Mouse (Mus musculus): ENCODE data around the gene Zfp296. TPM values are rescaled to one million over a fixed set of nuclear protein-coding genes. Genes with fewer than 3 reads are reported as not detected.

Gene Zfp296
- polyA plus RNA-seq, 1 experiment from 2014 or later = 0.57 TPM

GRCm38 (mm10) chr7:19569647-19570046 is 7.4 kb upstream of the Zfp296 start:
- Histone ChIP-seq H3K27ac (ENCODE audit: low read length) (no peak overlapping the region), H3K9me3 (ENCODE audit: control insufficient read depth, low read length) (no peaks in the 10 kb centered on the region; the same call in 1 of the 2 replicates), H3K36me3 (ENCODE audit: control insufficient read depth, insufficient read depth, low read length) (peaks cover 27% of the 10 kb centered on the region), H3K4me3 (ENCODE audit: low read length) (no peak overlapping the region), H3K4me2 (ENCODE audit: low read depth, low read length) (no peak overlapping the region), H3K9ac (ENCODE audit: low read length) (no peak overlapping the region), H3K4me1 (replicated peaks; ENCODE audit: control insufficient read depth, insufficient read depth, low read length) (peaks cover 16% of the 10 kb centered on the region), H3K27me3 (ENCODE audit: control insufficient read depth, insufficient read depth, low read depth, low read length) (no peaks in the 10 kb centered on the region)
- no peak for ATAC-seq (ENCODE audit: low read depth)
- WGBS = 86% methylated on average over 3 of the region's 3 CpGs

DNA sequence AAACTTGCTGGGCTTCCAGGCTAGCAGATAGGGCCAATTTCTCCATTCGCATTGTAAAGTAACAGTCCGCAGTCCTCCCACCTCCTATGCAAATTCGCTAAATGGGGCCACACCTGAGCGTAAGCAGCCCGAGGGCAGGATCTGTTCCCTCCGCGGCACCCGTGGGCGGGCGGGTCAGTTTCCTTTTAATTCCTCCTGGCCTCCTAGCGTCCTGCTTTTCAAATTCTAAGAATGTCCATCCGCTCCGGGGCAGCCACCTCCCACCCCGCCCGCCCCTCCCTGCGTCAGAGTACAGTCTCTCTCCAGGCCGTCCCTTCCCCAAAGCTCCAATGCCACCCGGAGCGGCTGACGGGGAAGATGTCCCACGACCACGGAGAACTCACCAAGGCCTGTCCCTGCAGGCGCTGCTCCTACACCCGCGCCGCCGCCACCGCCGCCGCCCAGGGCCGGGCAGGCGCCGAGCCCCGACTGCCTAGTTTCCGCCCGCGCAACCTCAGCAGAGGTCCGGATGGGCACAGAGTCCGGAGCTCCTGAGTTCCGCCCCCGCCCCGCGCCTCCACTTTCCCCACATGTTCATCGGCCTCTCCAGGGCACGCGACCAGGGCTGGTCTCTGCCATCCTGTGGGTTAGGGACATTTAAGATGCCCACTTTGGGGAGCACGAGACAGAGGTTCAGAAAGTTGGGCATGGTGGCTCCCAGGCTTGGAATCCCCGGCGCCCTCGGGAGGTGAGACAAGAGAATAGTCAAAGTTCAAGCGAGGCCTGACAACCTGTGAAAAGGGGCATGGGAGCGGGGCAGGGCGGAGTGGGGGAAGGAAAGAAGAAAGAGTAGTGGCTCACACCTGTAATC is 3.9 kb upstream of the Zfp296 start:
- WGBS = under 1% methylated on average over 52 of the region's 53 CpGs
- Histone ChIP-seq H3K9ac (ENCODE audit: low read length) (peak overlapping the region; percentile 91), H3K4me2 (ENCODE audit: low read depth, low read length) (peak overlapping the region; percentile 78), H3K36me3 (ENCODE audit: control insufficient read depth, insufficient read depth, low read length) (peaks cover 13% of the 10 kb centered on the region), H3K4me3 (ENCODE audit: low read length) (peak overlapping the region; percentile 92), H3K27me3 (ENCODE audit: control insufficient read depth, insufficient read depth, low read depth, low read length) (peaks cover 19% of the 10 kb centered on the region), H3K4me1 (replicated peaks; ENCODE audit: control insufficient read depth, insufficient read depth, low read length) (peaks cover 25% of the 10 kb centered on the region), H3K27ac (ENCODE audit: low read length) (peak overlapping the region; percentile 93), H3K9me3 (ENCODE audit: control insufficient read depth, low read length) (no peaks in the 10 kb centered on the region)
- ATAC-seq (ENCODE audit: low read depth) = peak; percentile 90

DNA sequence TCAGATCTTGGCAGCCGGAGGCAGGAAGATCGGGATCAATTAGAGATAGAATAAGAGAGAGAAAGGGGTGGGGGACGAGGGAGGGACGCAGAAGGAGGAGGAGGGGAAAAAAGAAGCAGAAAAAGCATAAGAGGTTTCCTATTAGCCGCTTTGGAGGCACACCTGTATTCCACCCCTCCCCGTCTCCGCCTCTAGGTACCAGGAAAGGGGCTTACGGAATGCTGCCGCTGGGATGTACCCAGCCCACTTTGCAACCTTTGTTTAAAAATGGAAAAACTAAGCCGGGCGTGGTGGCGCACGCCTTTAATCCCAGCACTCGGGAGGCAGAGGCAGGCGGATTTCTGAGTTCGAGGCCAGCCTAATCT is 3.3 kb upstream of the Zfp296 start:
- WGBS = 14% methylated on average over 16 of the region's 16 CpGs

GRCm38 (mm10) chr7:19575559-19575958 is 1.5 kb upstream of the Zfp296 start:
- H3K9ac ChIP-seq (ENCODE audit: low read length) = no peak overlapping the region
- H3K27ac ChIP-seq (ENCODE audit: low read length) = no peak overlapping the region
- WGBS = 57% methylated on average over 3 of the region's 3 CpGs
- peaks cover 25% of the 10 kb centered on the region for H3K4me1 ChIP-seq (replicated peaks; ENCODE audit: control insufficient read depth, insufficient read depth, low read length)
- no peak overlapping the region for H3K4me2 ChIP-seq (ENCODE audit: low read depth, low read length)
- no peaks in the 10 kb centered on the region for H3K9me3 ChIP-seq (ENCODE audit: control insufficient read depth, low read length)
- H3K27me3 ChIP-seq (ENCODE audit: control insufficient read depth, insufficient read depth, low read depth, low read length) = peaks cover 19% of the 10 kb centered on the region
- no peak for ATAC-seq (ENCODE audit: low read depth)
- peaks cover 3% of the 10 kb centered on the region; the same call in 1 of the 2 replicates for H3K36me3 ChIP-seq (ENCODE audit: control insufficient read depth, insufficient read depth, low read length)
- H3K4me3 ChIP-seq (ENCODE audit: low read length) = no peak overlapping the region

More for the DNA sequence above, 3.3 kb upstream of the Zfp296 start:
- H3K27ac ChIP-seq (ENCODE audit: low read length) = peak overlapping the region; percentile 93
- peaks cover 19% of the 10 kb centered on the region for H3K27me3 ChIP-seq (ENCODE audit: control insufficient read depth, insufficient read depth, low read depth, low read length)
- H3K36me3 ChIP-seq (ENCODE audit: control insufficient read depth, insufficient read depth, low read length) = peaks cover 13% of the 10 kb centered on the region
- peaks cover 25% of the 10 kb centered on the region for H3K4me1 ChIP-seq (replicated peaks; ENCODE audit: control insufficient read depth, insufficient read depth, low read length)
- H3K4me3 ChIP-seq (ENCODE audit: low read length) = peak overlapping the region; percentile 92
- peak overlapping the region; percentile 91 for H3K9ac ChIP-seq (ENCODE audit: low read length)
- H3K9me3 ChIP-seq (ENCODE audit: control insufficient read depth, low read length) = no peaks in the 10 kb centered on the region
- peak; percentile 13; the same call in 1 of the 2 replicates for ATAC-seq (ENCODE audit: low read depth)
- peak overlapping the region; percentile 78 for H3K4me2 ChIP-seq (ENCODE audit: low read depth, low read length)

DNA sequence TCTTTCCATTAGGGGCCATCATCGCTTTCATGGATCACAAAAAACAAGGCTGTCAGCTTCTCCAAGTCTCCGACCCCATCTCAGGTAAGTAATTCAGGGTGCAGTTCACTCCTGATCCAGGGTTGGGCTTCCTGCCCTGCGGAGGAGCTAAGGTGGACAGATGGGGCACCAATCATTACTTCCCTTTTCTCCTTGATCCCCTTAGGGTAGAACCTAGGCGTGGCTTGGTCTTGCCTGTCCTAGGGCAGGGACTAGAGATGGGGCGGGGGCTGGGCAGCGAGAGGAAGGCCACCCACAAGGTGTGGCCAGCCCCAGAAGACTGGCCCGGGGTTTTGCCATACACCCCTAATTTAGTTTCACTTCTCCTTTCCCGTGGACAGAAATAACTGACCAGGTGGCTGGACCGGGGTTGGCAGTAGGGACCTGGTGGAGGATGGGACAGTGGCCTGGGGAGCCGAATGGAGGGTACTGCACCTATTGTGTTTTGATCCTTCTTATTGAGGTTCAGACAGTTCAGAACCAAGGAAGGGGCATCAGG is 859 bp downstream of the Zfp296 start:
- WGBS = 16% methylated on average over 10 of the region's 10 CpGs
- peak overlapping the region; percentile 45 for H3K9ac ChIP-seq (ENCODE audit: low read length)
- peaks cover 4% of the 10 kb centered on the region; the same call in 1 of the 2 replicates for H3K36me3 ChIP-seq (ENCODE audit: control insufficient read depth, insufficient read depth, low read length)
- H3K4me1 ChIP-seq (replicated peaks; ENCODE audit: control insufficient read depth, insufficient read depth, low read length) = peaks cover 13% of the 10 kb centered on the region
- no peaks in the 10 kb centered on the region for H3K9me3 ChIP-seq (ENCODE audit: control insufficient read depth, low read length)
- peak overlapping the region; percentile 84 for H3K4me2 ChIP-seq (ENCODE audit: low read depth, low read length)
- H3K27ac ChIP-seq (ENCODE audit: low read length) = no peak overlapping the region
- H3K4me3 ChIP-seq (ENCODE audit: low read length) = peak overlapping the region; percentile 51
- no peak for ATAC-seq (ENCODE audit: low read depth)
- peaks cover 19% of the 10 kb centered on the region for H3K27me3 ChIP-seq (ENCODE audit: control insufficient read depth, insufficient read depth, low read depth, low read length)

DNA sequence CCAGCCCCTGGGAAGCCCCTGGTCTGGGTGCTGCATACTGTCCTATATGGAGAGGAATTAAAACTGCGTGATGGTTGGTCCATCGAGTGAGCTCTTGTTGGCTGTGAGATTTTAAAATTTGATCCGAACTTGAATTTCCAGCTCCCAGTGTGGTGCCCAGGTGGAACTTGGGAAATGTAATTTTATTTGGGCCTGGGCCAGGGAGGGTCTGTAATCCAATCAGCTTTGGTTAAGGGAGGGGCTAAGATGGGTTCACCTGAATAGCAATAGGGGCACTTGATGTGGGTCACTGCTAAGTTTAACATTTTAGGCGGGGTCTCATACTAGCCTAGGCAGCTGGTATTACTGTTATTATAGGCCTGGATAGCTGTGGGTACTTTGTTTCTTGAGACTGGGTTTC is 1.3 kb downstream of the Zfp296 start:
- Histone ChIP-seq H3K4me3 (ENCODE audit: low read length) (no peak overlapping the region), H3K4me2 (ENCODE audit: low read depth, low read length) (no peak overlapping the region), H3K4me1 (replicated peaks; ENCODE audit: control insufficient read depth, insufficient read depth, low read length) (peaks cover 13% of the 10 kb centered on the region), H3K9ac (ENCODE audit: low read length) (no peak overlapping the region), H3K27me3 (ENCODE audit: control insufficient read depth, insufficient read depth, low read depth, low read length) (peaks cover 19% of the 10 kb centered on the region), H3K36me3 (ENCODE audit: control insufficient read depth, insufficient read depth, low read length) (peaks cover 6% of the 10 kb centered on the region), H3K27ac (ENCODE audit: low read length) (no peak overlapping the region), H3K9me3 (ENCODE audit: control insufficient read depth, low read length) (no peaks in the 10 kb centered on the region)
- no peak for ATAC-seq (ENCODE audit: low read depth)
- 49% methylated on average over 4 of the region's 4 CpGs for whole genome bisulfite sequencing

DNA sequence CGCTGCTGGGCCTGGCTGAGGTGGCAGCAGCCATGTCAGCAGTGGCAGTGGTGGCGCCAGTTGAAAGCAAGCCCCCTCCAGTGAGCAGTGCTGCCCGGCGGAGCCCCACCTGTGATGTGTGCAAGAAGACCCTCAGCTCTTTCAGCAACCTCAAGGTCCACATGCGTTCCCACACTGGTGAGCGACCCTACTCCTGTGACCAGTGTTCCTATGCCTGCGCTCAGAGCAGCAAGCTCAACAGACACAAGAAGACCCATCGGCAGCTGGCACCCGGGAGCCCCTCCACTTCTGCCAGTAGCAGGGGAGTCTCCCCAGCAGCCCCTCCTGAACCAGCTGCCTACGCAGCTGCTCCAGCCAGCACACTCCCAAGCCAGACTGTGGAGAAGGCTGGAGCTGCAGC is 2.7 kb downstream of the Zfp296 start:
- Histone ChIP-seq H3K9ac (ENCODE audit: low read length) (no peak overlapping the region), H3K36me3 (ENCODE audit: control insufficient read depth, insufficient read depth, low read length) (peaks cover 19% of the 10 kb centered on the region), H3K4me2 (ENCODE audit: low read depth, low read length) (no peak overlapping the region), H3K9me3 (ENCODE audit: control insufficient read depth, low read length) (no peaks in the 10 kb centered on the region), H3K4me1 (replicated peaks; ENCODE audit: control insufficient read depth, insufficient read depth, low read length) (peaks cover 9% of the 10 kb centered on the region), H3K4me3 (ENCODE audit: low read length) (no peak overlapping the region), H3K27ac (ENCODE audit: low read length) (no peak overlapping the region), H3K27me3 (ENCODE audit: control insufficient read depth, insufficient read depth, low read depth, low read length) (peaks cover 19% of the 10 kb centered on the region)
- no peak for ATAC-seq (ENCODE audit: low read depth)
- WGBS = 88% methylated on average over 10 of the region's 10 CpGs

DNA sequence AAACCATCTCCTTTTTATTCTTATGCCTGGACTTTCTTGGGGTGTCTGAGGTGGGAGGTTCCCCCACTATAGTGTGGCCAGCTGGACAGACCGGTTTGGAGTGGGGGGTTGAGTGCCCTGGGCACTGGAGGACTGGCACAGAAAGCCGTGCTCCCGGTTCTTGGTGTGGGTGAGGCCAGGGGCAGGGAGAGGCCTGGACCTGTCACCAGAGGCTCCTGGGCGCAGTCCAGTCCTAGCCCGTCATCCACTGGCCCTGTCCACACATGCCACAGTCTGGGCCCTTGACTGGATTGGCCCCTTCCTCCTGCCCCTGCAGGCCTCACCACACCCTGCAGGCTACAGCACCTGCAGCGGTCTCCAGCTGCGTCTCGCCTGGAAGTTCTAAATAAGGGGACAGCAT is 3.5 kb downstream of the Zfp296 start:
- peak; percentile 18; the same call in 1 of the 2 replicates for ATAC-seq (ENCODE audit: low read depth)
- no peaks in the 10 kb centered on the region for H3K9me3 ChIP-seq (ENCODE audit: control insufficient read depth, low read length)
- H3K36me3 ChIP-seq (ENCODE audit: control insufficient read depth, insufficient read depth, low read length) = peaks cover 24% of the 10 kb centered on the region
- no peak overlapping the region for H3K27ac ChIP-seq (ENCODE audit: low read length)
- no peak overlapping the region for H3K4me2 ChIP-seq (ENCODE audit: low read depth, low read length)
- peaks cover 9% of the 10 kb centered on the region for H3K4me1 ChIP-seq (replicated peaks; ENCODE audit: control insufficient read depth, insufficient read depth, low read length)
- H3K27me3 ChIP-seq (ENCODE audit: control insufficient read depth, insufficient read depth, low read depth, low read length) = peaks cover 19% of the 10 kb centered on the region
- no peak overlapping the region for H3K4me3 ChIP-seq (ENCODE audit: low read length)
- no peak overlapping the region for H3K9ac ChIP-seq (ENCODE audit: low read length)
- 73% methylated on average over 8 of the region's 8 CpGs for WGBS

DNA sequence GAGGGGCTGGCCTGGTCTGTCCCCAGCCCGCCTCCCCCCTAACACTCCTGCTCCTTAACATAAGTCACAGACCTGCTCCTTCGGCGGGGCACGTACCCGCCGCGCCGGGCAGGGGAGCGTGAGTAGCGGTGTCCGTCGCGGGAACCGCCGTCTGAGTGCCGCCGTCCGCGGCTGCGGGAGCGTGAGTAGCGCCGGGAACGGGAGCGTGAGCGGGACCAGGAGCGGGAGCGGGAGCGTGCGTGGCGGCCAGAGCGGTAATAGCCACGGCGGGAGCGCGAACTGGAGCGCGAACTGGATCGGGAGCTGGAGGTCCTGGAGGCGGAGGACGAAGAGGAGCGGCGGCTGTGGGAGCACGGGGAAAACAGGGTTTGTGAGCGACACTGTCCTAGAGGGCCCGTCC is 9.2 kb downstream of the Zfp296 start:
- Histone ChIP-seq H3K9me3 (ENCODE audit: control insufficient read depth, low read length) (no peaks in the 10 kb centered on the region), H3K4me1 (replicated peaks; ENCODE audit: control insufficient read depth, insufficient read depth, low read length) (no peaks in the 10 kb centered on the region), H3K4me3 (ENCODE audit: low read length) (no peak overlapping the region), H3K9ac (ENCODE audit: low read length) (no peak overlapping the region), H3K27me3 (ENCODE audit: control insufficient read depth, insufficient read depth, low read depth, low read length) (no peaks in the 10 kb centered on the region), H3K27ac (ENCODE audit: low read length) (no peak overlapping the region), H3K4me2 (ENCODE audit: low read depth, low read length) (no peak overlapping the region), H3K36me3 (ENCODE audit: control insufficient read depth, insufficient read depth, low read length) (peaks cover 65% of the 10 kb centered on the region)
- 80% methylated on average over 42 of the region's 46 CpGs for WGBS
- no peak for ATAC-seq (ENCODE audit: low read depth)
